Mouse (Mus musculus): ENCODE data around the gene Nfatc2ip. TPM values are rescaled to one million over a fixed set of nuclear protein-coding genes. Genes with fewer than 3 reads are reported as not detected.

Gene Nfatc2ip
- 3.6 and 4.0 TPM in 2 replicates for polyA plus RNA-seq (2014; fragmentation: Nextera tagmentation; extraction: Ambion mirVana)

DNA sequence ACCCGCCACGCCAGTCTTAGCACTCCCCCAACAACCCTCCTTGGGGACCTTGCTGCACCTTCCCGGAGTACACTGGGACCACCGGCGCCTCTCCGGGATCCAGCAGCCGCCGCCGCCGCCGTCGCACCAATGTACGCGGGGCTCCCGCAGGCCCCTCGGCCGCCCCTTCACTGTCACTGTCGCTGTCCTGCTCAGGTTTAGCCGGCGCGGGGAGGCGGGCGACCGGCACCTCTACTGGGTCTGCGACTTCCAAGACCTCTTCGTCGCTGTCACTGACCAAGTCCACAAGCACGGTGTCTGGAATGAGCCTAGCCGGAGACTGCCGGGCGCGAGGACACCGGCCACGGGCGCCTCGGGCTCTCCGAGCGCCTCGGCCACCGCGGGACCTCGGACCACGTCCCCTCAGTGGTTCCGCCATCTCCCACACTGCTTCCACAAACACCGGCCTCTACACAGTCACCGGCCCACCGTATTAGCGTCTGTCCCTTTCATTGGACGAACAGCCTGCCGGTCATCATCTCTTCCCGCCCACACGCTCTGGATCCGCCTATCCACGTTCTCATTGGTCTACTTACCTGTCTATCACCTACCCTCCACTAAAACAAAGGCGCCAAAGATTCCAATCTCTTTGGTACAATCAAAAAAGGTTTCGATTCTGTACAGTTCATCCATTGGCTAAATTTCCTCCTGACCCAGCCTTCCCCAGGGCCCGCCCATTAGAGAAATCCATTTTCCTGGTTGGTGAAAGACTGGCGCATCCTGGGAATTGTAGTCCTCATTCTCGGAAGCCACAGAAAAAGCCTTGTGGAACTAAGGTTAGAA is at the start of gene Nfatc2ip:
Nfatc2ip (minus strand) TSS at position 440 of the 822 bp plus-strand sequence.
- peak; percentile 99 for ATAC-seq (replicated peaks; ENCODE audit: low FRiP score)
- H3K4me2 ChIP-seq: peak within 1 kb of the TSS; percentile 92
- under 1% methylated on average over 59 of the region's 59 CpGs for WGBS
- H3K9me3 ChIP-seq (ENCODE audit: control insufficient read depth, low read length): no peaks in the 10 kb centered on the region
- H3K36me3 ChIP-seq (ENCODE audit: control insufficient read depth, insufficient read depth, low read length): no peaks in the 10 kb centered on the region
- no peaks in the 10 kb centered on the region for H3K27me3 ChIP-seq (replicated peaks; ENCODE audit: control insufficient read depth, insufficient read depth, low read length)
- peak; percentile 92 for DNase-seq (ENCODE audit: low spot score)
- H3K4me1 ChIP-seq (replicated peaks; ENCODE audit: control insufficient read depth, insufficient read depth, low read length): peaks cover 10% of the 10 kb centered on the region
- H3K9ac ChIP-seq (ENCODE audit: low read depth, low read length): peak within 1 kb of the TSS; percentile 86
- H3K4me3 ChIP-seq (ENCODE audit: low read depth, low read length): peak within 1 kb of the TSS; percentile 80
- peak within 1 kb of the TSS; percentile 69 for H3K27ac ChIP-seq (ENCODE audit: low read depth, low read length)

DNA sequence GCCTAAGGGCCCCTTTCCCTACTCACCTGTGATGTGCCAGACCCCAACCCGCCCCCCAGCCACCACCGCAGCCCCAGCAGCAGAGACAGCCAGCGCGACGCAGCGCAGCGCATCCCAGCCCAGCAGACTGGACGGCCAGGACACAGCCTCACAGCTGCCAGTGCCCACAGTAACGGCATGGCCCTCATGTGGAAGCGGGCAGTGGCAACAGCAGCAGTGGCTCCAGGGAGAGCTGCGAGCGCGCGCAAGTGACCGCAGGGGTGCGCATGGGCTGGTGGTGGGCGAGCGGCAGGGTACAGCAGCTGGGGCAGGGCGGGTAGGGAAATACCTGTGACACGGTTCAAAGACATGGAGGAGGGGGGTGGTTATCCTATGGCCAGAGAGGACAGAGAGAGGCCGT is 49.7 kb upstream of the Nfatc2ip start:
- Histone ChIP-seq H3K27me3 (replicated peaks; ENCODE audit: control insufficient read depth, insufficient read depth, low read length) (no peaks in the 10 kb centered on the region), H3K4me3 (ENCODE audit: low read depth, low read length) (no peak overlapping the region), H3K27ac (ENCODE audit: low read depth, low read length) (no peak overlapping the region), H3K9me3 (ENCODE audit: control insufficient read depth, low read length) (no peaks in the 10 kb centered on the region), H3K36me3 (ENCODE audit: control insufficient read depth, insufficient read depth, low read length) (peaks cover 8% of the 10 kb centered on the region; the same call in 1 of the 2 replicates), H3K9ac (ENCODE audit: low read depth, low read length) (no peak overlapping the region), H3K4me1 (replicated peaks; ENCODE audit: control insufficient read depth, insufficient read depth, low read length) (no peaks in the 10 kb centered on the region), H3K4me2 (no peak overlapping the region)
- ATAC-seq (replicated peaks; ENCODE audit: low FRiP score) (no peak), DNase-seq (ENCODE audit: low spot score) (no peak)
- WGBS: 94% methylated on average over 21 of the region's 21 CpGs

DNA sequence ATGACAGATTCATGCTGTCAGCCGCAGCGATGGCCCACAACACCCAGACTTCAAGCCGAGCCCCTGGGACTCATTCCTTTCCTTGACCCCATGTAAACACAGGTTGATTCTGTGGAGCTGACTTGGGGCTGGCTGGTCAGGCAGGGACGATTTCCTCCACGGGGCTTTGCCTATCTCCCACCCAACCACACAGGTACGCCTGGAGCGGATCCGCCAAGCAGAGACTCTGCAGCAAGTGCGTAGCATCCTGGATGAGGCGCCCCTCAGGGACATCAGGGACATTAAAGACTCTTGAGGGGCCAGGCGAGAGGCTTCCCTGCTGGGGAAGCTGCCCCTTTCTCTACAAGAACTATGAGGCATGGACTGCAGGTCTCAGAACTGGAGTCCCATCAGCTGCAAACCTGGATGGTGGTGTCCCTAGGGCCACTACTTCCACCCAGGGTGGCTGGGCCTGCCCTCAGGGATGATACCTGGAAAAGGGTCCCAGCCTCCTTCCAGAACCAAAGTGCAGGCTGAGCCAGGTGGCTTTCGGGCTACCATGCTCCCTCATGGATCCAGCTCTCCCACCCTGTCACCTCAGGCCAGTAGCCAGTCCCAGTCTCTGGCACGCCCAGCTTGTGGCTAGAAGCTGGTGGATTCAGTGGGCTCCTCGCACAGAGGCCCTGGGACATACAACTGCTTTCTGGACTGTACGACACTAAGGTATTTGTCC is 48.7 kb upstream of the Nfatc2ip start:
- Histone ChIP-seq H3K27ac (ENCODE audit: low read depth, low read length) (no peak overlapping the region), H3K9me3 (ENCODE audit: control insufficient read depth, low read length) (no peaks in the 10 kb centered on the region), H3K4me1 (replicated peaks; ENCODE audit: control insufficient read depth, insufficient read depth, low read length) (no peaks in the 10 kb centered on the region), H3K27me3 (replicated peaks; ENCODE audit: control insufficient read depth, insufficient read depth, low read length) (no peaks in the 10 kb centered on the region), H3K4me3 (ENCODE audit: low read depth, low read length) (no peak overlapping the region), H3K4me2 (no peak overlapping the region), H3K36me3 (ENCODE audit: control insufficient read depth, insufficient read depth, low read length) (peaks cover 8% of the 10 kb centered on the region; the same call in 1 of the 2 replicates), H3K9ac (ENCODE audit: low read depth, low read length) (no peak overlapping the region)
- DNase-seq (ENCODE audit: low spot score) (no peak), ATAC-seq (replicated peaks; ENCODE audit: low FRiP score) (no peak)
- 91% methylated on average over 15 of the region's 15 CpGs for WGBS

DNA sequence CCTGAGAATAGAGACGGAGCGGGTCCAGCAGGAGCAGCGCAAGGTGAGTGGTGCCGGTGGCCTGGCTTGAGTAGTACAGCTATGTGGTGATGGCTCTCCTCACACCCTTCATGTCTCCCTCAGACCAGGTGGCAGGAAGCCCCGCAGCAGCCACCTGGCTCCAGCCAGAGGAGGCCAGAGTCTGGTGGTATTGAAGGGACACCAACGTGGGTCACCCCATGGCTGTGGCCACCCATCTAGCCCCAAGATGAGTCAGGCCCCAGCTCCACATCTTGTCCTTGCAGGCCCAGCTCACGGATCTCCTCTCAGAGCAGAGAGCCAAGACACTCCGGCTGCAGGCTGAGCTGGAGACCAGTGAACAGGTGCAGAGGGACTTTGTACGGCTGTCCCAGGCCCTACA is 48.0 kb upstream of the Nfatc2ip start:
- Histone ChIP-seq H3K27ac (ENCODE audit: low read depth, low read length) (no peak overlapping the region), H3K9me3 (ENCODE audit: control insufficient read depth, low read length) (no peaks in the 10 kb centered on the region), H3K36me3 (ENCODE audit: control insufficient read depth, insufficient read depth, low read length) (peaks cover 8% of the 10 kb centered on the region; the same call in 1 of the 2 replicates), H3K27me3 (replicated peaks; ENCODE audit: control insufficient read depth, insufficient read depth, low read length) (no peaks in the 10 kb centered on the region), H3K4me3 (ENCODE audit: low read depth, low read length) (no peak overlapping the region), H3K9ac (ENCODE audit: low read depth, low read length) (no peak overlapping the region), H3K4me2 (no peak overlapping the region), H3K4me1 (replicated peaks; ENCODE audit: control insufficient read depth, insufficient read depth, low read length) (no peaks in the 10 kb centered on the region)
- 90% methylated on average over 9 of the region's 9 CpGs for WGBS
- no peak for DNase-seq (ENCODE audit: low spot score)
- no peak for ATAC-seq (replicated peaks; ENCODE audit: low FRiP score)

DNA sequence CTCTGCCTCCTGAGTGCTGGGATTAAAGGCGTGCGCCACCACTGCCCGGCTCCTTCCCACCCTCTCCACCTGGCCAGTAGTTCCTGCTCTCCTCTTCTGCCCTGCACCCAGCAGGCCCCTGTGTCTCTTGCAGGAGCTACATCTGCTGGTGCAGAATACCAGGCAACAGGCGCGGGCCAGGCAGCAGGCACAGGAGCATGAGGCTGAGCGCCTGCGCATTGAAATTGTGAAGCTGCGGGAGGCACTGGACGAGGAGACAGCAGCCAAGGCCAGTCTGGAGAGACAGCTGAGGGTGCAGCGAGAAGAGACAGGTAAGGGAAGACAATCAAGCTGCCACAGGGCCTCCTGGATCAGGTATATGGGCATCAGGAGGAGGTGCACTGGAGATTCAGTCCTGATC is 47.5 kb upstream of the Nfatc2ip start:
- ATAC-seq (replicated peaks; ENCODE audit: low FRiP score): no peak
- Histone ChIP-seq H3K9ac (ENCODE audit: low read depth, low read length) (no peak overlapping the region), H3K36me3 (ENCODE audit: control insufficient read depth, insufficient read depth, low read length) (peaks cover 8% of the 10 kb centered on the region; the same call in 1 of the 2 replicates), H3K4me1 (replicated peaks; ENCODE audit: control insufficient read depth, insufficient read depth, low read length) (no peaks in the 10 kb centered on the region), H3K4me2 (no peak overlapping the region), H3K4me3 (ENCODE audit: low read depth, low read length) (no peak overlapping the region), H3K27ac (ENCODE audit: low read depth, low read length) (no peak overlapping the region), H3K27me3 (replicated peaks; ENCODE audit: control insufficient read depth, insufficient read depth, low read length) (no peaks in the 10 kb centered on the region), H3K9me3 (ENCODE audit: control insufficient read depth, low read length) (no peaks in the 10 kb centered on the region)
- WGBS: 91% methylated on average over 10 of the region's 10 CpGs
- no peak for DNase-seq (ENCODE audit: low spot score)

DNA sequence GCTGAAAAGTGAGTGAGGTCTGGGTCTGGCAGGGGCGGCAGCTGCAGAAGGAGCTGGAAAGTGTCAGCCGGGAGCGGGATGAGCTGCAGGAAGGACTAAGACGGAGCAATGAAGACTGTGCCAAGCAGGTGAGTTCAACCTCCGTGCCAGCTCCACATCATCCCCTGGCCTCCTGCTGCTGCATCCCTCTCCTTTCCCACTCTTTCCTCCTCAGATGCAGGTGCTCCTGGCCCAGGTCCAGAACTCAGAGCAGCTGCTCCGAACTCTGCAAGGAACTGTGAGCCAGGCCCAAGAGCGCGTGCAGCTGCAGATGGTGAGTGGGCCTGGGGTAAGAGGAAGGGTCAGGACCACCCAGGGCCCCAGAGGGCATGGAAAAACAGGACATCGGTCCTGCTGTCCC is 43.6 kb upstream of the Nfatc2ip start:
- Histone ChIP-seq H3K36me3 (ENCODE audit: control insufficient read depth, insufficient read depth, low read length) (peaks cover 3% of the 10 kb centered on the region; the same call in 1 of the 2 replicates), H3K9ac (ENCODE audit: low read depth, low read length) (no peak overlapping the region), H3K4me2 (no peak overlapping the region), H3K4me3 (ENCODE audit: low read depth, low read length) (no peak overlapping the region), H3K9me3 (ENCODE audit: control insufficient read depth, low read length) (no peaks in the 10 kb centered on the region), H3K27me3 (replicated peaks; ENCODE audit: control insufficient read depth, insufficient read depth, low read length) (no peaks in the 10 kb centered on the region), H3K27ac (ENCODE audit: low read depth, low read length) (no peak overlapping the region), H3K4me1 (replicated peaks; ENCODE audit: control insufficient read depth, insufficient read depth, low read length) (no peaks in the 10 kb centered on the region)
- no peak for DNase-seq (ENCODE audit: low spot score)
- no peak for ATAC-seq (replicated peaks; ENCODE audit: low FRiP score)
- 88% methylated on average over 9 of the region's 9 CpGs for WGBS

DNA sequence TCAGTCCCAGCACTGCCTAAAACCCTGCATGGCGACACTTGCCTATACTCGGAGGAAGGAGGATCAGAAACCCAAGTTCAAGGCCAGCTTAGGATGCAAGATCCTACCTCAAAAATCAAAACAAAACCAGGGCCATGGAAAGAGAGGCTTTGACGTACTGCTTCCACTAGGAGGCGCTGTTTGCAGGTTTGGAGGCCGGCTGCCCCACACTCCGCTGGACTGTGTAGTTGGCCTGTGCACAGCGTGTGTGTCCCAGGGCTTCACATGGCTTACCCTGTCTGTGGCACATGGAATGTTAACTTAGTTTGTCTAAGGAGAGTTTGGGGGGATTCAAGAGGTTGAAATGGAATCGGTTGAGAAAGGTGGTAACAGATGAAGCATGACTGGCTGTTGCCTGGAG is 40.3 kb upstream of the Nfatc2ip start:
- no peaks in the 10 kb centered on the region for H3K9me3 ChIP-seq (ENCODE audit: control insufficient read depth, low read length)
- no peak for ATAC-seq (replicated peaks; ENCODE audit: low FRiP score)
- no peak for DNase-seq (ENCODE audit: low spot score)
- H3K27ac ChIP-seq (ENCODE audit: low read depth, low read length): no peak overlapping the region
- H3K9ac ChIP-seq (ENCODE audit: low read depth, low read length): no peak overlapping the region
- no peak overlapping the region for H3K4me2 ChIP-seq
- 18% methylated on average over 8 of the region's 8 CpGs for WGBS
- no peaks in the 10 kb centered on the region for H3K4me1 ChIP-seq (replicated peaks; ENCODE audit: control insufficient read depth, insufficient read depth, low read length)
- H3K36me3 ChIP-seq (ENCODE audit: control insufficient read depth, insufficient read depth, low read length): no peaks in the 10 kb centered on the region
- no peaks in the 10 kb centered on the region for H3K27me3 ChIP-seq (replicated peaks; ENCODE audit: control insufficient read depth, insufficient read depth, low read length)
- H3K4me3 ChIP-seq (ENCODE audit: low read depth, low read length): no peak overlapping the region

DNA sequence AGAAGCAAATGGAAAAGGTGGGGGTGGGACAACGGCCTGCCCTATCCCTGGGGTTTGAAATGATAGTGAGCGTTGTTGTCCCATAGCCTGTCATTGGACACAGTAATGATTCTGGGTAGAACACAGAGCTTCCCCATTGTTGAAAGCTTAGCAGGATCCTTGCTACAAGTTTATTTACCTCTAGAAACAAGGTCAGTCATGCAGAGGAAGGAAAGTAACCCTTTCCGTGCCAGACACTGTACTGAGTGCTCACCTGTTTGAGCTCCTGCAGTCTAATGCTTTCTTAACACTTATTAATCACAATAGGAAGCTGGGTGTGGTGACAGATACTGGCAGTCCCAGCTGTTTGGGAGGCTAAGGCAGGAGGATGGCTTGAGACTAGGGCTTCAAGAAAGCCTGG is 39.3 kb upstream of the Nfatc2ip start:
- 87% methylated on average over 3 of the region's 3 CpGs for WGBS
- ATAC-seq (replicated peaks; ENCODE audit: low FRiP score) (no peak), DNase-seq (ENCODE audit: low spot score) (no peak)
- Histone ChIP-seq H3K9ac (ENCODE audit: low read depth, low read length) (no peak overlapping the region), H3K36me3 (ENCODE audit: control insufficient read depth, insufficient read depth, low read length) (no peaks in the 10 kb centered on the region), H3K27me3 (replicated peaks; ENCODE audit: control insufficient read depth, insufficient read depth, low read length) (no peaks in the 10 kb centered on the region), H3K4me1 (replicated peaks; ENCODE audit: control insufficient read depth, insufficient read depth, low read length) (no peaks in the 10 kb centered on the region), H3K4me3 (ENCODE audit: low read depth, low read length) (no peak overlapping the region), H3K27ac (ENCODE audit: low read depth, low read length) (no peak overlapping the region), H3K4me2 (no peak overlapping the region), H3K9me3 (ENCODE audit: control insufficient read depth, low read length) (no peaks in the 10 kb centered on the region)

Measured in liver, embryonic 11.5 days (tissue).